Mouse (Mus musculus): ENCODE data around the gene Il20.

GRCm38 (mm10) chr1:130892446-130892845 lies 18.8 kb downstream of the Il20 start:
- TF ChIP-seq TAL1 (IDR thresholded peaks at IDR 0.05; ENCODE audit: low read length) (no peak), GATA1 (IDR thresholded peaks at IDR 0.05; ENCODE audit: low read length) (no peak)
